Mouse (Mus musculus): ENCODE data around the gene Pccb. TPM values are rescaled to one million over a fixed set of nuclear protein-coding genes. Genes with fewer than 3 reads are reported as not detected.

Gene Pccb
- total and polyA plus RNA-seq, 3 experiments = 87.3 to 117 (median 109) TPM

DNA sequence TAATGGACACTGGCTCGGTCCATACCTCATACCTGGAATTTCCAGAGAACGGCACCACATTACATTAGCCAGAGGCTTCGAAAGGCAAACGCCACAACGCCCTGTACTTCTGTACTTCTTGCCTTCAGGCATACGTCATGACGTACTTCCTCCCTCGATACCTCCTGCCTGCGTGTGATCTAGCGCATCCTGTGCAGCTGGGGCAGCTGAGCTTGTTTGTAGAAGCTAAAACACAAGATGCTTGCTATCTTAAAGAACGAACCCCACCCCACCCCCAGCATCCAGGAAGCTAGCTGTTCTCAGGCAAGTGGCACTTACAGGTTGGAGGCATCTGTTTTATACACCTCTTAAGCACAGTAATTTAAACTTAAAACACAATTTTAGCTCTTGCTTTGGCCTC is 26.3 kb upstream of the Pccb start:
- no peak overlapping the region for H3K9ac ChIP-seq (ENCODE audit: low read depth, low read length)
- H3K79me2 ChIP-seq (replicated peaks; ENCODE audit: control insufficient read depth, insufficient read depth, low read length) = no peaks in the 10 kb centered on the region
- intact Hi-C loops (cut with DNase I) = no loop called here
- TF ChIP-seq POLR2A (IDR thresholded peaks at IDR 0.05; ENCODE audit: insufficient read depth, low read depth, low read length) (no peak), CTCF (IDR thresholded peaks at IDR 0.05) (no peak), EP300 (IDR thresholded peaks at IDR 0.05; ENCODE audit: insufficient read depth, low read depth, low read length) (no peak)
- DNase-seq = no peak
- no peaks in the 10 kb centered on the region for H3K4me1 ChIP-seq (ENCODE audit: control insufficient read depth, insufficient read depth, low read length)
- no peaks in the 10 kb centered on the region for H3K36me3 ChIP-seq (ENCODE audit: control insufficient read depth, insufficient read depth, low read length)
- 41% methylated on average over 11 of the region's 11 CpGs for WGBS
- no peak overlapping the region for H3K4me3 ChIP-seq
- H3K27me3 ChIP-seq (ENCODE audit: control insufficient read depth, insufficient read depth, low read length) = no peaks in the 10 kb centered on the region
- H3K27ac ChIP-seq = no peak overlapping the region

DNA sequence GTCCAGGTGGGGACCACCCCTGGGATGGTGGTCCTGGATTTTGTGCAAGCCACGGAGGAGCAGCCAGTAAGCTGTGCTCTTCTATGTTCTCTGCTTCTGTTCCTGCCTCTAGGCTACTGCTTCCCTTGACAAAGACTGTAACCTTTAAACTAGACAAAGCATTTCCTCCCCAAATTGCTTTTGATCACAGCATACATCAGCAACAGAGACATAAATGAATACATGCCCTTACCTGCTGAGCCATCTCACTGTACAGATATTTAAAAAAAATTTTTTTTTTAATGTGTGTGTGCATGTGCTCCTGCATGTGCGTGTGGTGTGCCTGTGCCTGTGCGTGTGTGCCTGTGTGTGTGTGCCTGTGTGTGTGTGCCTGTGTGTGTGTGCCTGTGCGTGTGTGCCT is 22.5 kb upstream of the Pccb start:
- 92% methylated on average over 4 of the region's 4 CpGs for WGBS
- intact Hi-C loops (cut with DNase I) = no loop called here
- Histone ChIP-seq H3K36me3 (ENCODE audit: control insufficient read depth, insufficient read depth, low read length) (no peaks in the 10 kb centered on the region), H3K4me3 (no peak overlapping the region), H3K79me2 (replicated peaks; ENCODE audit: control insufficient read depth, insufficient read depth, low read length) (no peaks in the 10 kb centered on the region), H3K9ac (ENCODE audit: low read depth, low read length) (no peak overlapping the region), H3K27me3 (ENCODE audit: control insufficient read depth, insufficient read depth, low read length) (no peaks in the 10 kb centered on the region), H3K4me1 (ENCODE audit: control insufficient read depth, insufficient read depth, low read length) (no peaks in the 10 kb centered on the region), H3K27ac (no peak overlapping the region)
- TF ChIP-seq EP300 (IDR thresholded peaks at IDR 0.05; ENCODE audit: insufficient read depth, low read depth, low read length) (no peak), CTCF (IDR thresholded peaks at IDR 0.05) (no peak), POLR2A (IDR thresholded peaks at IDR 0.05; ENCODE audit: insufficient read depth, low read depth, low read length) (no peak)
- DNase-seq = no peak

DNA sequence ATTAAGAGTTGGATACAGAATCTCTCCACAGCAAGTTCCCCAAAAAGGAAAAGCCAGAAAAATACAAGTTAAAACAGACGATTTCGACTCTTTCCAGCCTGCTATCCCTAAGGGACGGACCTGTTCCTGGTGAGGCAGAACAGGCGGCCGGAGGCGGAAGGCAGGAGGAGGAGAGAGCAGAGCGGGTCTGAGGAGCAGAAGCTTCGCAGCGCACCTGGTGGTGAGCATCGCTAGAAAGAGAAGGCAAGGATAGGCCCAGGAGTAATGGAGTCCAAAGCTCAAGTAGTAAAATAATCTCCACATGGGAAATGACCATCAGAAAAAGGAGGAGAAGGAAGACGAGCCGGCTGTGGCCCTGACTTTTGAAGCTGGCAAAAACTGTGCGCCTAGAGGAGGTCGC is 18.6 kb upstream of the Pccb start:
- no peak overlapping the region for H3K27ac ChIP-seq
- no peak overlapping the region for H3K9ac ChIP-seq (ENCODE audit: low read depth, low read length)
- no peaks in the 10 kb centered on the region for H3K36me3 ChIP-seq (ENCODE audit: control insufficient read depth, insufficient read depth, low read length)
- intact Hi-C loops (cut with DNase I) = no loop called here
- no peaks in the 10 kb centered on the region for H3K4me1 ChIP-seq (ENCODE audit: control insufficient read depth, insufficient read depth, low read length)
- H3K4me3 ChIP-seq = no peak overlapping the region
- H3K27me3 ChIP-seq (ENCODE audit: control insufficient read depth, insufficient read depth, low read length) = no peaks in the 10 kb centered on the region
- 69% methylated on average over 14 of the region's 14 CpGs for WGBS
- H3K79me2 ChIP-seq (replicated peaks; ENCODE audit: control insufficient read depth, insufficient read depth, low read length) = no peaks in the 10 kb centered on the region
- no peak for DNase-seq
- TF ChIP-seq CTCF (IDR thresholded peaks at IDR 0.05) (no peak), POLR2A (IDR thresholded peaks at IDR 0.05; ENCODE audit: insufficient read depth, low read depth, low read length) (no peak), EP300 (IDR thresholded peaks at IDR 0.05; ENCODE audit: insufficient read depth, low read depth, low read length) (no peak)

DNA sequence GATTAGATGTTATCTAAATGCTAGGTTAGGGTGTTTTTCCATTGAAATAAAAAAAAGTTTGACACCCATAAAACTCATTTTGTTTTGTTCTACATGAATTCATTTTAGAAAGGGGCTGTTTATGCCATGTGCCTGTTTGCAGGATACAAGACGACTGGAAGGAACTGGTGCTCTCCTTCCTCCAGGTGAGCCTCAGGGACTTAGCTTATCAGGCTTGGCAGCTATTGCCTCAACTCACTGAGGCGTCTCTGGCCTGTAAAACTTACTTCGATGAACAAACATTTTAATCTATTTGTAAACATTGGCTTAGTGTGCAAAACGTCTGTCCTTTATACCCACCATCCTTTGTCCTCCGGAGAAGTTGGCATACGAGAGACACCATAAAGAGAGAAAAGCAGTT is 18.0 kb upstream of the Pccb start:
- H3K9ac ChIP-seq (ENCODE audit: low read depth, low read length) = no peak overlapping the region
- WGBS = 52% methylated on average over 6 of the region's 6 CpGs
- no peaks in the 10 kb centered on the region for H3K79me2 ChIP-seq (replicated peaks; ENCODE audit: control insufficient read depth, insufficient read depth, low read length)
- intact Hi-C loops (cut with DNase I) = no loop called here
- H3K4me1 ChIP-seq (ENCODE audit: control insufficient read depth, insufficient read depth, low read length) = no peaks in the 10 kb centered on the region
- no peak for TF ChIP-seq POLR2A (IDR thresholded peaks at IDR 0.05; ENCODE audit: insufficient read depth, low read depth, low read length)
- TF ChIP-seq EP300 (IDR thresholded peaks at IDR 0.05; ENCODE audit: insufficient read depth, low read depth, low read length) = no peak
- no peak for TF ChIP-seq CTCF (IDR thresholded peaks at IDR 0.05)
- no peaks in the 10 kb centered on the region for H3K36me3 ChIP-seq (ENCODE audit: control insufficient read depth, insufficient read depth, low read length)
- DNase-seq = no peak
- no peaks in the 10 kb centered on the region for H3K27me3 ChIP-seq (ENCODE audit: control insufficient read depth, insufficient read depth, low read length)
- no peak overlapping the region for H3K27ac ChIP-seq
- H3K4me3 ChIP-seq = no peak overlapping the region

DNA sequence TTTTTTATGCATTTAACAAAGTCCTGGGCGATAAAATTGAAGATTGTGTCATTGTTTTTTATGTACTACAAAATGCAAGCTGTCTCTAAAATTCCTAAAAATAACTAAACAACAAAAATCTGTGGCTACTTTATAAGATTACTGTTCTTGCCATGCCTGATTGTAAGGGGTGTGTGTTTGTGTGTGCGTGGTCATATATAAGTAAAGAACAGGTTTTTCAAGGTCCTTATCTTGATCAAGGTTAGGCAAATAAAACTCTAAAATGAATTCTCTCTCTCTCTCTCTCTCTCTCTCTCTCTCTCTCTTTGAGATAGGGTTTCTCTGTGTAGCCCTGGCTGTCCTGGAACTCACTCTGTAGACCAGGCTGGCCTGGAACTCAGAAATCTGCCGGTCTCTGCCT is 17.3 kb upstream of the Pccb start:
- no peak for DNase-seq
- 85% methylated on average over 3 of the region's 3 CpGs for WGBS
- H3K27ac ChIP-seq = no peak overlapping the region
- intact Hi-C loops (cut with DNase I) = no loop called here
- H3K79me2 ChIP-seq (replicated peaks; ENCODE audit: control insufficient read depth, insufficient read depth, low read length) = no peaks in the 10 kb centered on the region
- no peaks in the 10 kb centered on the region for H3K4me1 ChIP-seq (ENCODE audit: control insufficient read depth, insufficient read depth, low read length)
- no peak for TF ChIP-seq EP300 (IDR thresholded peaks at IDR 0.05; ENCODE audit: insufficient read depth, low read depth, low read length)
- no peak for TF ChIP-seq CTCF (IDR thresholded peaks at IDR 0.05)
- H3K4me3 ChIP-seq = no peak overlapping the region
- H3K36me3 ChIP-seq (ENCODE audit: control insufficient read depth, insufficient read depth, low read length) = no peaks in the 10 kb centered on the region
- no peaks in the 10 kb centered on the region for H3K27me3 ChIP-seq (ENCODE audit: control insufficient read depth, insufficient read depth, low read length)
- no peak overlapping the region for H3K9ac ChIP-seq (ENCODE audit: low read depth, low read length)

DNA sequence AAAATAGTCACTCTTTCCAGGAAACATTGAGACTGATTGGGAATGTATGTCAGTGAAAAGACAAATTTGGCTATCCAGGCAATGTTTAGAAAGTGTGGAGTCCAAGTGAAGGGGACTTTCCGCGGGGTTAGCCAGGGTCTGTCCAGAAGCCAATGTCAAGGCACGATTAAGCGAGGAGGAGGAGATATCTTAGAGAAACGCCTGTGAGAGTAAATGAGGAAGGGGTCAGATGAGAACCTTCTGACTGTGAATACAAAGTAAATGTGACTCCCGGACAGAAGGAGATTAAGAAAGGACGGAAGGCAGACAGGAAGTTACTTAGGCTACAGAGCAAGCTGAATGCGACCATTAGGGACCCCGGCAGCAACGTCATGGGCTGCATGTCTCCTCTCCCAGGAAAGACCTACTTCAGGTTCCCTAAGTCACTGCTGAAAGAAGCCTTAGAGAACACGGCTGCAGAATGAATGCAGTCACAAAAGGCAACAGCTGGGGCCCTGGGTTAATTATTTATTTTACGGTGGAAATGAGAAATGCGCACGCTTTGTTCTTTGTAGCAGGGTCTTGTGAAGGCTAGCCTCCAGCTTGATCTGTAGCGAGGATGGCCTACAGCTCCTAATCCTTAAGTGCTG is 11.1 kb upstream of the Pccb start:
- WGBS = 49% methylated on average over 15 of the region's 15 CpGs
- Histone ChIP-seq H3K79me2 (replicated peaks; ENCODE audit: control insufficient read depth, insufficient read depth, low read length) (no peaks in the 10 kb centered on the region), H3K27me3 (ENCODE audit: control insufficient read depth, insufficient read depth, low read length) (no peaks in the 10 kb centered on the region), H3K27ac (no peak overlapping the region), H3K36me3 (ENCODE audit: control insufficient read depth, insufficient read depth, low read length) (no peaks in the 10 kb centered on the region), H3K4me1 (ENCODE audit: control insufficient read depth, insufficient read depth, low read length) (no peaks in the 10 kb centered on the region), H3K4me3 (no peak overlapping the region), H3K9ac (ENCODE audit: low read depth, low read length) (no peak overlapping the region)
- DNase-seq = no peak
- intact Hi-C loops (cut with DNase I) = no loop called here
- TF ChIP-seq CTCF (IDR thresholded peaks at IDR 0.05) (no peak), EP300 (IDR thresholded peaks at IDR 0.05; ENCODE audit: insufficient read depth, low read depth, low read length) (no peak), POLR2A (IDR thresholded peaks at IDR 0.05; ENCODE audit: insufficient read depth, low read depth, low read length) (no peak)

All from heart, adult 2 months (tissue).